Mouse (Mus musculus): ENCODE results near the gene Tmsb15l. TPM values are rescaled to one million over a fixed set of nuclear protein-coding genes. Genes with fewer than 3 reads are reported as not detected.

The Tmsb15l gene
- polyA plus RNA-seq, 1 experiment from 2014 or later, result 1.5 TPM

DNA sequence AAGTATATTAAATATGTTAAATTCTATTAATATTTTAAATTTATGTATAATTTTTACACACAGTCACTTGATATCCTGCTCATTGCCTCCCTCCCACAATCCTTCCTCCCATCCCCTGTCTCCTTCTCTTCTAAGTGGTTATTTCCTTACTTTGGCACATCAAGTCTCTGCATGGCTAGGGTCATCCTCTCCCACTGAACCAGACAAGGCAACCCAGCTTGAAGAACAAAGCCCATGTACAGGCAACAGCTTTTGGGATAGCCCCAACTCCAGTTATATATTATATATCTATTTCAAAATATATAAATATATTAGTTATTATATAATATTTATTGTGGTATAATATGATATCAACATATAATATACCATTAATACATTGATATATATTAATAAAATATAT is 50.8 kb downstream of the Tmsb15l start:
- Histone ChIP-seq H3K36me3 (ENCODE audit: control insufficient read depth, insufficient read depth) (no peaks in the 10 kb centered on the region), H3K9me3 (replicated peaks; ENCODE audit: control insufficient read depth, low read length) (peaks cover 3% of the 10 kb centered on the region; the same call in 1 of the 2 replicates), H3K9ac (ENCODE audit: low read length) (no peak overlapping the region), H3K27me3 (ENCODE audit: control insufficient read depth, insufficient read depth, low read length) (no peaks in the 10 kb centered on the region), H3K4me2 (ENCODE audit: low read depth, low read length) (no peak overlapping the region), H3K27ac (ENCODE audit: low read length) (no peak overlapping the region), H3K4me1 (ENCODE audit: control insufficient read depth, insufficient read depth, low read length) (no peaks in the 10 kb centered on the region), H3K4me3 (ENCODE audit: low read length) (no peak overlapping the region)
- no peak for ATAC-seq (replicated peaks; ENCODE audit: extremely low read depth, insufficient read depth, low FRiP score)

Other genes with a start within 250 kb of the Tmsb15l start
- 292 and 337 TPM in 2 replicates for gene Morf4l2, start 233.2 kb downstream of the Tmsb15l start, polyA plus RNA-seq (2015; fragmentation: Nextera tagmentation; extraction: Ambion mirVana)
- not detected in 2 replicates for gene Glra4, start 196.7 kb downstream of the Tmsb15l start, polyA plus RNA-seq (2015; fragmentation: Nextera tagmentation; extraction: Ambion mirVana)
- gene Plp1, start 154.2 kb downstream of the Tmsb15l start, polyA plus RNA-seq (2015; fragmentation: Nextera tagmentation; extraction: Ambion mirVana), result 3.7 and 4.0 TPM in 2 replicates
- gene Rab9b, start 108.1 kb downstream of the Tmsb15l start, polyA plus RNA-seq (2015; fragmentation: Nextera tagmentation; extraction: Ambion mirVana), result 0.20 and 0.24 TPM in 2 replicates
- gene H2bfm, start 49.5 kb downstream of the Tmsb15l start, polyA plus RNA-seq (2015; fragmentation: Nextera tagmentation; extraction: Ambion mirVana), result not detected in 2 replicates
- gene Tmsb15b2, start 1.4 kb downstream of the Tmsb15l start, polyA plus RNA-seq (2015; fragmentation: Nextera tagmentation; extraction: Ambion mirVana), result 8.4 and 10.8 TPM in 2 replicates
- 10.1 and 12.4 TPM in 2 replicates for gene Tmsb15b1, start within 50 bp of the Tmsb15l start, polyA plus RNA-seq (2015; fragmentation: Nextera tagmentation; extraction: Ambion mirVana)
- gene Zcchc18, start 16.3 kb upstream of the Tmsb15l start, polyA plus RNA-seq (2015; fragmentation: Nextera tagmentation; extraction: Ambion mirVana), result 1.9 and 2.0 TPM in 2 replicates
- gene Slc25a53, start 61.4 kb upstream of the Tmsb15l start, polyA plus RNA-seq (2015; fragmentation: Nextera tagmentation; extraction: Ambion mirVana), result 4.5 and 4.9 TPM in 2 replicates
- 3.5 and 4.1 TPM in 2 replicates for gene Fam199x, start 72.7 kb upstream of the Tmsb15l start, polyA plus RNA-seq (2015; fragmentation: Nextera tagmentation; extraction: Ambion mirVana)
- gene Esx1, start 145.2 kb upstream of the Tmsb15l start, polyA plus RNA-seq (2015; fragmentation: Nextera tagmentation; extraction: Ambion mirVana), result not detected in 2 replicates

All from heart, embryonic 16.5 days (tissue).